Mouse (Mus musculus): ENCODE results near the gene Gls. TPM values are rescaled to one million over a fixed set of nuclear protein-coding genes. Genes with fewer than 3 reads are reported as not detected.

Gene Gls
- polyA plus RNA-seq, 1 experiment from 2014 or later: 33.9 TPM

DNA sequence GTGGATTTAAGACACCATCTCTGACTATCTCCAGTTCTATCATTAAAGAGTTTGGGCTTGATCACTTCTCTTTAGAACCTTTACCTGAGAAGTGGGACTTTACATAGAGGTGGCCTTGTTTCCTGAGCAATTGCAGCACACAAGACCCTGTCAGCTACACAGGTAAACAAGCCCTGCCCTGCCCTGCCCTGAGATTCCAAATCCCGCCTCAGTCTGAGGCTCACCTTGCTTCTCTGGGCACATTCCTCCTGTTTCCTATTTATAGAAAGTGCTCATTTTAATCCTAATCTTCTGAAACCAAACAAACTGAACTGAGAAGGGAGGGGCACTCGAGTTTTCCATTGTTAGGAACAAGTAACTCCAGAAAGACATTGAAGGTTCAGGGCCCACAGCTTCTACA is 19.4 kb upstream of the Gls start:
- no peak for ATAC-seq
- 37% methylated on average over 2 of the region's 2 CpGs for WGBS
- Histone ChIP-seq H3K4me2 (replicated peaks; ENCODE audit: low read depth) (no peak overlapping the region), H3K9ac (ENCODE audit: low read depth, low read length) (no peak overlapping the region), H3K27me3 (replicated peaks; ENCODE audit: control insufficient read depth, insufficient read depth, low read length) (no peaks in the 10 kb centered on the region), H3K4me1 (replicated peaks; ENCODE audit: control insufficient read depth, insufficient read depth, low read length) (peaks cover 11% of the 10 kb centered on the region), H3K27ac (ENCODE audit: low read depth, low read length) (no peak overlapping the region), H3K9me3 (ENCODE audit: control insufficient read depth) (no peaks in the 10 kb centered on the region), H3K36me3 (ENCODE audit: control insufficient read depth, insufficient read depth) (no peaks in the 10 kb centered on the region), H3K4me3 (ENCODE audit: low read depth, low read length) (no peak overlapping the region)
- TF ChIP-seq CTCF (IDR thresholded peaks at IDR 0.05; ENCODE audit: low read depth): no peak

DNA sequence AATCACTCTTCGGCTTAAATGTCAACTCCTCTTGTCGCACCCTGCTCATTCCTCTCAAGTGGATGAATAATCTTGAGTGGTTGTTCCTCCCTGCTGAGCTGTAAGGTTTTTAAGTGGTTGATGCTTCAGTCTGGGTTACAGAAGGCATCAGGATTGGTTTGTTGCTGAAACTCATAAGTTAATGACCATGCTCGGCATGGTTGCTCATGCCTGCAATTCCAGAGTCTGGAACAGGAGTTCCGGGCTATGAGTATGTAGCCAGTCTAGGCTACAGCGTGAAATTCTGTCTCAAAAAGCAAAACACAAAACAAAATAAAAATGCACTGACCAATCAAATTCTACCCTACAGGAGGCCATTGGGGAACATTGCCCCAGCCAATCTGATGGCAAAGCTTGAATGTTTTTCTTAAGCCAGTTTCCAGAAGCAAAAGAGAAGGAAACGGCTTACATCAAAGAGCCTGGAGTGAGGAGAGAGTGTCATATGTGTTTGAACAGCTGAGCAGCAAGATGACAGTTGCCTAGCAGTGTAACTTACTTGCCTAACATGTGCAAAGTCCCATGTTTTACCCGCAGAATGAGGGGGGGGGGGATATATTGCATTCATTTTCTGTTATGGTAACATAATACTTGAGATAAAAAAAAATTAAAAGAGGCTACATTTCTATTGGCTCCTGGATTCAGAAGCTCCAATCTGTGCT is 18.2 kb upstream of the Gls start:
- H3K9me3 ChIP-seq (ENCODE audit: control insufficient read depth): no peaks in the 10 kb centered on the region
- ATAC-seq: peak; percentile 79
- H3K4me2 ChIP-seq (replicated peaks; ENCODE audit: low read depth): no peak overlapping the region
- H3K9ac ChIP-seq (ENCODE audit: low read depth, low read length): no peak overlapping the region
- no peak overlapping the region for H3K4me3 ChIP-seq (ENCODE audit: low read depth, low read length)
- peaks cover 11% of the 10 kb centered on the region for H3K4me1 ChIP-seq (replicated peaks; ENCODE audit: control insufficient read depth, insufficient read depth, low read length)
- TF ChIP-seq CTCF (IDR thresholded peaks at IDR 0.05; ENCODE audit: low read depth): no peak
- WGBS: 52% methylated on average over 7 of the region's 7 CpGs
- H3K27me3 ChIP-seq (replicated peaks; ENCODE audit: control insufficient read depth, insufficient read depth, low read length): no peaks in the 10 kb centered on the region
- no peak overlapping the region for H3K27ac ChIP-seq (ENCODE audit: low read depth, low read length)
- H3K36me3 ChIP-seq (ENCODE audit: control insufficient read depth, insufficient read depth): no peaks in the 10 kb centered on the region

DNA sequence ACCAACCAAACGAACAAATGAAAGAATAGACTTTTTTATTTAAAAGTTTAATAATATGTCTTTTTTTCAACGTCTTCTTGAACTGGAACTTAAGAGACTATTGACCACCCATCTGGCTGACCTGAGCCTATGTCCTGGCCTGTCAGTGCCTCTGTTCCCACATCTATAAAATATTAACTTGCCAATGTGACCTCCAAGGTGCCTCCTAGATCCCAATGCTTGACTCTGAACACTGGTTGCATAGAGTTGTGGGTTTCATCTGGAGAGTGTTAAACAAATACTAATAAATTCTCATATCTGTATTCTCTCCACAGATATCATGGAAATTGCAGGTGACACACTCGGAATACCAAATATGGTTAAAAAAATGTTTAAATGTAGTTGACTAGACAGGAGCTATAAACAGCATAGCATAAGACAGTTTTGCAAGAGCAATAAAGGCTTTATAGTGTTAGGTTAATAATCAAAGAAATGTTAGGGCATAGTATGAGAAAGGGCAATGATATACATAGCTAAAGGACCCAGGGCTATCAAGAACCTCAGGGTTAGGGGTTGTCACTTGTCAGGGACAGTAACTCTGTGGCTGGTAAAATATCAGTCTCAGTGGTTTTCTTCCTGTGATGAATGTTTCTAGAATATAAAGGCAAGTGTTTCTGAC is 16.0 kb upstream of the Gls start:
- H3K4me2 ChIP-seq (replicated peaks; ENCODE audit: low read depth): no peak overlapping the region
- H3K36me3 ChIP-seq (ENCODE audit: control insufficient read depth, insufficient read depth): no peaks in the 10 kb centered on the region
- TF ChIP-seq CTCF (IDR thresholded peaks at IDR 0.05; ENCODE audit: low read depth): no peak
- no peaks in the 10 kb centered on the region for H3K27me3 ChIP-seq (replicated peaks; ENCODE audit: control insufficient read depth, insufficient read depth, low read length)
- H3K4me1 ChIP-seq (replicated peaks; ENCODE audit: control insufficient read depth, insufficient read depth, low read length): no peaks in the 10 kb centered on the region; the same call in 1 of the 2 replicates
- peak; percentile 77 for ATAC-seq
- no peak overlapping the region for H3K27ac ChIP-seq (ENCODE audit: low read depth, low read length)
- H3K9me3 ChIP-seq (ENCODE audit: control insufficient read depth): no peaks in the 10 kb centered on the region
- no peak overlapping the region for H3K4me3 ChIP-seq (ENCODE audit: low read depth, low read length)
- 45% methylated on average over 3 of the region's 3 CpGs for WGBS
- no peak overlapping the region for H3K9ac ChIP-seq (ENCODE audit: low read depth, low read length)

DNA sequence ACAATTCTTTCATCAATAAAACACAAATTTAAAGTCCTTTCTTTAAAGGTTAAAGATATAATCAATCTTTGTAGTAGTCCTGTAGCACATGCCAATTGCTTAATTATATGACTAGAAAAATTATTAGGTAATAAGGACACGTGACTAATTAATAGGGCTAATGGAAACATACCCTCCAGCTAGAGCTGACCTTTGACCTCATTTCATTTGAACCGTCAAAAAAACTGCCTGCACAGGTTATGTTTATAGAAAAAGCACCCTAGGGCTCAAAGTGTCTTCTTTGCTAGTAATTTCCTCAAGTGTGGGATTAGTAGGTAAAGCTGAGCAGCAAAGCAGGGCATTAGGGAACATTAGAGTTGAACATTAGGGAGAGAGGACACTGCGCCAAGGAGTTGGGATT is 9.2 kb upstream of the Gls start:
- no peaks in the 10 kb centered on the region for H3K36me3 ChIP-seq (ENCODE audit: control insufficient read depth, insufficient read depth)
- H3K9me3 ChIP-seq (ENCODE audit: control insufficient read depth): no peaks in the 10 kb centered on the region
- no peak overlapping the region for H3K4me2 ChIP-seq (replicated peaks; ENCODE audit: low read depth)
- ATAC-seq: no peak
- TF ChIP-seq CTCF (IDR thresholded peaks at IDR 0.05; ENCODE audit: low read depth): no peak
- H3K4me1 ChIP-seq (replicated peaks; ENCODE audit: control insufficient read depth, insufficient read depth, low read length): no peaks in the 10 kb centered on the region
- no peak overlapping the region for H3K4me3 ChIP-seq (ENCODE audit: low read depth, low read length)
- H3K27me3 ChIP-seq (replicated peaks; ENCODE audit: control insufficient read depth, insufficient read depth, low read length): no peaks in the 10 kb centered on the region
- 42% methylated on average over 3 of the region's 3 CpGs for WGBS
- H3K27ac ChIP-seq (ENCODE audit: low read depth, low read length): no peak overlapping the region
- H3K9ac ChIP-seq (ENCODE audit: low read depth, low read length): no peak overlapping the region

DNA sequence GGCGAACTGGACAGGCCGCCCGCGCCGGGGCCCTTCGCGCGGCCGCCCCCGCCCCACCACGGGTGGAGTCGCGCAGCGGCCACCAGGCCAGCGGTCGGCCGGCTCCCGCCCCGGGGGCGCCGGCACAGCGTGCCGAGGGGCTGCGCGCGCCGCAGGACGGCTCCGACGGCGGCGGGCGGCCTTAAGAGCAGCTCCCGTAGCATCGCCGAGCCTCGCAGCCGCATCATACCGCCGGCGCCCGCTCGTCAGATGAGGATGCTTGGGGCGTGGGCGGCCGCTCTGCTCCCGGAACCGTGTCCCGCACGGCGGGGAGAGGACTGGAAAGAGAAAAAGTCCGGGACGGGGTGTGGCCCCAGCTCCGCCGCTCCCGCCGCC is 279 bp downstream of the Gls start:
- no peaks in the 10 kb centered on the region for H3K9me3 ChIP-seq (ENCODE audit: control insufficient read depth)
- TF ChIP-seq CTCF (IDR thresholded peaks at IDR 0.05; ENCODE audit: low read depth): no peak
- no peaks in the 10 kb centered on the region; the same call in 1 of the 2 replicates for H3K4me1 ChIP-seq (replicated peaks; ENCODE audit: control insufficient read depth, insufficient read depth, low read length)
- H3K4me2 ChIP-seq (replicated peaks; ENCODE audit: low read depth): peak overlapping the region; percentile 85
- WGBS: under 1% methylated on average over 38 of the region's 57 CpGs
- H3K36me3 ChIP-seq (ENCODE audit: control insufficient read depth, insufficient read depth): no peaks in the 10 kb centered on the region
- no peaks in the 10 kb centered on the region for H3K27me3 ChIP-seq (replicated peaks; ENCODE audit: control insufficient read depth, insufficient read depth, low read length)
- H3K4me3 ChIP-seq (ENCODE audit: low read depth, low read length): peak overlapping the region; percentile 98
- H3K9ac ChIP-seq (ENCODE audit: low read depth, low read length): peak overlapping the region; percentile 93
- ATAC-seq: no peak; the same call in 1 of the 2 replicates
- peak overlapping the region; percentile 93 for H3K27ac ChIP-seq (ENCODE audit: low read depth, low read length)

DNA sequence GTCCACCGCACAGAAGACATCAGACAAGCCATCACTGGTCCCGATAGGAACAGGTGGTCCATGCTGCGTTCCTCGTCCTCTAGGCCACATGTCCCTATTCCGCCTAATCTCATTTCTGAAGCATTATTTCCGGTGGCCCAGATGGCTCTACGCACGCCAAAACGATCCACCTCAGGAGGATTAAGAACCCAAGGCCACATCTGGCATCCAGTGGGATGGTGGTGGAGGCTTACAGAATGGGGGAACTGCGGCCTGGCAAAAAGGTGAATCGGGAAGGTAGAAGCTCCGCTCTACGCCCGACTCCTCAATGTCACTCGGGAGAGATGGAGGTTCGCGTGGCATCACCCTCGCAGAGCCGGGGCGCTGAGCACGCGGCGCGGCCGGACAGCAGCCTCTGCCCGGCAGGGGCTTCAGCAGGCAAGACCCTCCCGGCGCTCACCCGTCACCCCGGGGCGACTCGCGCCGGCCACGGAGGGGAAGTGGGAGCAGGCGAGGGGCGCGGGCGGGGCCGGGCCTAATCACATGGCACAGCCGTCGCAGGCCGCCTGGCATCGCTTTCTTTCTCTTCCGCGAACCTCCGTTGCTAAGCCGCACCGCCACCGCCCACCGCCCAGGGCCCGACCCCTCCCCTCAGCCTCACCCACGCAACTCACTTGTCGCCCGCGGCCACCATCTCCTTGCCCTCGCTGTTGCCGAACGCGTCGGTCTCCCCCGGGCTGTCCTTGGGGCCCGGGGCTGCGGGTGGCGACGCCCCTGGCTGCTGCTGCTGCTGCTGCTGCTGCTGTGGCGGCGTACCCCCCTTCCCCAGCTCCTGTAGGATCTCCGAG is 880 bp downstream of the Gls start:
- Histone ChIP-seq H3K4me2 (replicated peaks; ENCODE audit: low read depth) (peak overlapping the region; percentile 85), H3K9me3 (ENCODE audit: control insufficient read depth) (no peaks in the 10 kb centered on the region), H3K36me3 (ENCODE audit: control insufficient read depth, insufficient read depth) (no peaks in the 10 kb centered on the region), H3K4me3 (ENCODE audit: low read depth, low read length) (peak overlapping the region; percentile 98), H3K4me1 (replicated peaks; ENCODE audit: control insufficient read depth, insufficient read depth, low read length) (no peaks in the 10 kb centered on the region; the same call in 1 of the 2 replicates), H3K9ac (ENCODE audit: low read depth, low read length) (peak overlapping the region; percentile 93), H3K27ac (ENCODE audit: low read depth, low read length) (peak overlapping the region; percentile 93), H3K27me3 (replicated peaks; ENCODE audit: control insufficient read depth, insufficient read depth, low read length) (no peaks in the 10 kb centered on the region)
- under 1% methylated on average over 54 of the region's 69 CpGs for WGBS
- no peak for ATAC-seq
- TF ChIP-seq CTCF (IDR thresholded peaks at IDR 0.05; ENCODE audit: low read depth): no peak
